Mouse (Mus musculus): ENCODE results near the gene Rreb1. TPM values are rescaled to one million over a fixed set of nuclear protein-coding genes. Genes with fewer than 3 reads are reported as not detected.

Rreb1 gene
- polyA plus RNA-seq, 1 experiment from 2014 or later: 4.4 TPM

DNA sequence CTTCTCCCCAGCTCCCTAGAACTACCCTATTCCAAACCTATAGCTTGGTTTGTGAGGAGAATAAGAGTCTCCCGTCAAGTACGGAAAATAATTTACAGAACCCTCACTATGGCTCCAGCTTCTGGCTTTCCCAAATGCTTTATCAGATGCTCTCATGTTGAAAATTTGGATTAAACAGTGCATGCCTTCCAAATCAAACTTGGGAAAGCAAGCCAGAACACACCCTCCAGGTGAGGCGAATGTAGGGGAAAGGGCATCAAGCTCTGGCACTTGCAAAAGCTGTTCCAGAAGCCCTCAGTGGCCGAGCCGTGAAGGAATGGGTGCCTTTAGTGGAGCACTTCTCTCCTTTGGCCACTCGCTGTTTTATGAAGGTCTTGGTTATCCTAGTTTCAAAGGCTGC lies 126.2 kb downstream of the Rreb1 start:
- Histone ChIP-seq H3K36me3 (replicated peaks; ENCODE audit: insufficient read depth, low read length) (peaks cover 74% of the 10 kb centered on the region), H3K4me3 (ENCODE audit: low read depth, low read length) (no peak overlapping the region), H3K4me1 (ENCODE audit: insufficient read depth) (no peaks in the 10 kb centered on the region), H3K27ac (ENCODE audit: low read depth) (peak overlapping the region; percentile 73), H3K9me3 (ENCODE audit: low read length) (no peaks in the 10 kb centered on the region), H3K4me2 (ENCODE audit: low read depth, low read length) (no peak overlapping the region), H3K9ac (replicated peaks) (no peak overlapping the region), H3K27me3 (ENCODE audit: insufficient read depth, low read length) (no peaks in the 10 kb centered on the region)
- 67% methylated on average over 6 of the region's 6 CpGs for WGBS (ENCODE audit: insufficient replicate concordance)
- no peak for DNase-seq
- ATAC-seq: peak; percentile 42; the same call in 1 of the 2 replicates
- TF ChIP-seq EP300 (IDR thresholded peaks at IDR 0.05; ENCODE audit: low read depth): no peak
- no peak for TF ChIP-seq CTCF (IDR thresholded peaks at IDR 0.05; ENCODE audit: low read depth)

- no peak for ATAC-seq
- 65% methylated on average over 9 of the region's 9 CpGs for WGBS (ENCODE audit: insufficient replicate concordance)
- Histone ChIP-seq H3K27ac (ENCODE audit: low read depth) (no peak overlapping the region), H3K27me3 (ENCODE audit: insufficient read depth, low read length) (no peaks in the 10 kb centered on the region), H3K4me1 (ENCODE audit: insufficient read depth) (peaks cover 10% of the 10 kb centered on the region; the same call in 1 of the 2 replicates), H3K9me3 (ENCODE audit: low read length) (no peaks in the 10 kb centered on the region), H3K4me2 (ENCODE audit: low read depth, low read length) (no peak overlapping the region), H3K4me3 (ENCODE audit: low read depth, low read length) (no peak overlapping the region), H3K9ac (replicated peaks) (no peak overlapping the region), H3K36me3 (replicated peaks; ENCODE audit: insufficient read depth, low read length) (peaks cover 71% of the 10 kb centered on the region)
- TF ChIP-seq EP300 (IDR thresholded peaks at IDR 0.05; ENCODE audit: low read depth) (no peak), CTCF (IDR thresholded peaks at IDR 0.05; ENCODE audit: low read depth) (no peak)
- no peak for DNase-seq
These were observed 129.9 kb downstream of the Rreb1 start for GRCm38 (mm10) chr13:37908061-37908460.

DNA sequence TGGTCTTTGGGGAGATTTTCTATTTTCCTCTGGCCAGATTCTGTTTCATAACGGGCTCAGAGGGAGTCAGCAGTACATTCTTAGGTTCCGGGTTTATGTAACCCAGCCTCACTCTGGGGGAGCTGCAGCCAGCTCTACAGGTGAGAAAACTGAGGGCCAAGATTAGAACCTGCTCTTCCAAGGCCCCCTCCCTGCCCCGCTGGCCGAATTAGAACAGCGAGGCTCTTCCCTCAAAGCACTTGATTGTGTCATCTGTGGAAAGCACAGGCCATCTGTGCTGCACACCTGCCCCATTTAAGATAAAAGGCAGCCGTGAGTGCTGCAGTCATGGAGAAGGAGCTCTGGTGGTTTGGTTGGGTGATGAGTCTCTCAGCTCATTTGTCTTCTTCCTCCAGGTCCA lies 130.3 kb downstream of the Rreb1 start:
- H3K27ac ChIP-seq (ENCODE audit: low read depth): no peak overlapping the region
- ATAC-seq (no peak), DNase-seq (no peak)
- H3K9me3 ChIP-seq (ENCODE audit: low read length): no peaks in the 10 kb centered on the region
- H3K4me3 ChIP-seq (ENCODE audit: low read depth, low read length): no peak overlapping the region
- no peaks in the 10 kb centered on the region for H3K27me3 ChIP-seq (ENCODE audit: insufficient read depth, low read length)
- no peak for TF ChIP-seq EP300 (IDR thresholded peaks at IDR 0.05; ENCODE audit: low read depth)
- no peak for TF ChIP-seq CTCF (IDR thresholded peaks at IDR 0.05; ENCODE audit: low read depth)
- H3K36me3 ChIP-seq (replicated peaks; ENCODE audit: insufficient read depth, low read length): peaks cover 68% of the 10 kb centered on the region
- no peak overlapping the region for H3K4me2 ChIP-seq (ENCODE audit: low read depth, low read length)
- 78% methylated on average over 6 of the region's 6 CpGs for WGBS (ENCODE audit: insufficient replicate concordance)
- H3K9ac ChIP-seq (replicated peaks): no peak overlapping the region
- H3K4me1 ChIP-seq (ENCODE audit: insufficient read depth): peaks cover 10% of the 10 kb centered on the region; the same call in 1 of the 2 replicates

DNA sequence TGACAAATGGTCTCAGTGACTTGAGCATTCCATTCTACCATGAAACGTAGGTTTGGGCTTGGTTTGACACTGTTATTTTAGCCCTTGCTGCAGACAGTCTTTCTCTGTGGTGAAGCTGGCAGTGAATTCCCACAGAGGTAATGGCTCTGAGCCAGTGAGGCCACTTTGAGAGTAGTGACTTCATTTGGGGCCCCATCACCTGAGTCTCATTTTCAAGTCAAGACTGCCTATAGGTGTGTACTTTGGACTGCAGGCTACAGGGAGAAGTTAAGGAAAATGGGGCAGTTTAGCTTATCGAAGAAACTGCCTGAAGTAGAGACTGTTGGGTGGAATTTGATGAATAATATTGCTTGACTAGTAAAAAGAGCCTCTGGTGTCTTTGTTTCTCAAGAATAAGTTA lies 131.0 kb downstream of the Rreb1 start:
- ATAC-seq (no peak), DNase-seq (no peak)
- Histone ChIP-seq H3K27ac (ENCODE audit: low read depth) (no peak overlapping the region), H3K4me2 (ENCODE audit: low read depth, low read length) (no peak overlapping the region), H3K9me3 (ENCODE audit: low read length) (no peaks in the 10 kb centered on the region), H3K9ac (replicated peaks) (no peak overlapping the region), H3K36me3 (replicated peaks; ENCODE audit: insufficient read depth, low read length) (peaks cover 71% of the 10 kb centered on the region), H3K4me1 (ENCODE audit: insufficient read depth) (peaks cover 10% of the 10 kb centered on the region; the same call in 1 of the 2 replicates), H3K4me3 (ENCODE audit: low read depth, low read length) (no peak overlapping the region), H3K27me3 (ENCODE audit: insufficient read depth, low read length) (no peaks in the 10 kb centered on the region)
- TF ChIP-seq EP300 (IDR thresholded peaks at IDR 0.05; ENCODE audit: low read depth) (no peak), CTCF (IDR thresholded peaks at IDR 0.05; ENCODE audit: low read depth) (no peak)
- 85% methylated on average over 2 of the region's 2 CpGs for WGBS (ENCODE audit: insufficient replicate concordance)

- Histone ChIP-seq H3K4me3 (ENCODE audit: low read depth, low read length) (no peak overlapping the region), H3K4me2 (ENCODE audit: low read depth, low read length) (no peak overlapping the region), H3K9ac (replicated peaks) (no peak overlapping the region), H3K4me1 (ENCODE audit: insufficient read depth) (peaks cover 10% of the 10 kb centered on the region; the same call in 1 of the 2 replicates), H3K27me3 (ENCODE audit: insufficient read depth, low read length) (no peaks in the 10 kb centered on the region), H3K9me3 (ENCODE audit: low read length) (no peaks in the 10 kb centered on the region), H3K36me3 (replicated peaks; ENCODE audit: insufficient read depth, low read length) (peaks cover 76% of the 10 kb centered on the region), H3K27ac (ENCODE audit: low read depth) (peak overlapping the region; percentile 0; the same call in 1 of the 2 replicates)
- no peak for DNase-seq
- no peak for TF ChIP-seq EP300 (IDR thresholded peaks at IDR 0.05; ENCODE audit: low read depth)
- no peak for TF ChIP-seq CTCF (IDR thresholded peaks at IDR 0.05; ENCODE audit: low read depth)
- ATAC-seq: no peak
- WGBS (ENCODE audit: insufficient replicate concordance): 67% methylated on average over 6 of the region's 6 CpGs
These were observed 133.8 kb downstream of the Rreb1 start for GRCm38 (mm10) chr13:37912011-37912410.

- H3K36me3 ChIP-seq (replicated peaks; ENCODE audit: insufficient read depth, low read length): peaks cover 79% of the 10 kb centered on the region
- H3K27me3 ChIP-seq (ENCODE audit: insufficient read depth, low read length): no peaks in the 10 kb centered on the region
- DNase-seq: peak; percentile 27
- no peak overlapping the region for H3K9ac ChIP-seq (replicated peaks)
- no peak overlapping the region for H3K4me2 ChIP-seq (ENCODE audit: low read depth, low read length)
- peaks cover 10% of the 10 kb centered on the region; the same call in 1 of the 2 replicates for H3K4me1 ChIP-seq (ENCODE audit: insufficient read depth)
- H3K9me3 ChIP-seq (ENCODE audit: low read length): no peaks in the 10 kb centered on the region
- 0 out of 2 replicates have a peak overlapping the region, but pooled peaks have one; percentile 3 for H3K27ac ChIP-seq (ENCODE audit: low read depth)
- 52% methylated on average over 12 of the region's 12 CpGs for WGBS (ENCODE audit: insufficient replicate concordance)
- ATAC-seq: peak; percentile 67
- no peak overlapping the region for H3K4me3 ChIP-seq (ENCODE audit: low read depth, low read length)
- TF ChIP-seq EP300 (IDR thresholded peaks at IDR 0.05; ENCODE audit: low read depth) (no peak), CTCF (IDR thresholded peaks at IDR 0.05; ENCODE audit: low read depth) (peak; percentile 3; the same call in 1 of the 2 replicates)
These were observed 134.6 kb downstream of the Rreb1 start for GRCm38 (mm10) chr13:37912591-37913467.

All from liver, postnatal 0 days (tissue).